Mouse (Mus musculus) E14TG2a.4 (cell line): ENCODE data around the gene Il16.

ENCODE experiments used
- CTCF ChIP-seq: conservative IDR thresholded peaks from 2 replicates; pipeline ENCODE4 v1.5.1; 2014; ENCODE audit warnings: low read length
- NANOG ChIP-seq: IDR thresholded peaks from 2 replicates; pipeline ENCODE4 v1.6.1; 2014; ENCODE audit warnings: borderline replicate concordance, low read length, mixed read lengths
- POU5F1 ChIP-seq: IDR thresholded peaks from 2 replicates; pipeline ENCODE4 v1.6.1; 2014; ENCODE audit warnings: low read length, borderline replicate concordance

DNA sequence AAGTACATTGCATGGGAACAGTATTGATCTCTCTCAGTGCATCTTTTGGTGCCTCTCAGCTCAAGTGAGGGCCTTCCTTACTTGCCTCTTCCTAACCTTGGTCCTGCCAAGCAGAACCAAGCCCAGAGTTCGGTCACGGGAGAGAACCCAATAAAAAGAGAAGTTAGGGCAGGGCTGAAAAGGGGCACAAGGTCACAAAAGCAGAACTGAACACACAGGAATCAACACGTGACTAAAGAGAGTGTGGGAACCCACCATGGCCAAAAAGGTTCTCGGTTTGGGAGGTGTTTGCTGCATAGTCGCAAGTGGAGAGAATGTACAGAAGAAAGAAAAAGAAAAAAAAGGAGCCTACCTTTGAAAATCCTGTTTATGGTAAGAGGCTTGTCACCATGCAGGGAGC, 100.0 kb downstream of the Il16 start:
- TF ChIP-seq CTCF (no peak), POU5F1 (no peak), NANOG (no peak)
